Mouse (Mus musculus) adipocyte (in vitro differentiated cells): ENCODE data around the gene Hoxd13.
A peak's percentile ranks its signal among the peaks of the same experiment; 100 is the strongest.

Source experiments
- DNase-seq: peaks from one replicate; pipeline ENCODE4 v3.0.0-alpha.2; 2016; ENCODE audit warnings: low spot score

The Hoxd13 gene

GRCm38 (mm10) chr2:74694066-74694465 is 26.0 kb downstream of the Hoxd13 start:
- no peak for DNase-seq

- no peak for DNase-seq
Observed at GRCm38 (mm10) chr2:74695383-74695782, 27.3 kb downstream of the Hoxd13 start.

- no peak for DNase-seq
Observed at GRCm38 (mm10) chr2:74695813-74696430, 27.8 kb downstream of the Hoxd13 start.

GRCm38 (mm10) chr2:74696442-74697335 is 28.6 kb downstream of the Hoxd13 start:
- no peak for DNase-seq

- peak; percentile 64 for DNase-seq
Observed at GRCm38 (mm10) chr2:74697567-74698121, 29.5 kb downstream of the Hoxd13 start, which contains the start of gene Hoxd9. TSS of gene Hoxd9 (plus strand) at chr2:74697727.

GRCm38 (mm10) chr2:74698201-74699052 is 30.3 kb downstream of the Hoxd13 start:
- peak; percentile 56 for DNase-seq

GRCm38 (mm10) chr2:74699053-74699430 is 30.9 kb downstream of the Hoxd13 start:
- DNase-seq = no peak

- DNase-seq = no peak
Observed at GRCm38 (mm10) chr2:74699664-74700545, 31.8 kb downstream of the Hoxd13 start.

GRCm38 (mm10) chr2:74700546-74701112 is 32.5 kb downstream of the Hoxd13 start:
- DNase-seq = no peak

GRCm38 (mm10) chr2:74701949-74702819 is 34.1 kb downstream of the Hoxd13 start:
- DNase-seq = peak; percentile 91

GRCm38 (mm10) chr2:74702820-74703219 is 34.7 kb downstream of the Hoxd13 start:
- DNase-seq = no peak

GRCm38 (mm10) chr2:74703317-74703716 is 35.2 kb downstream of the Hoxd13 start:
- no peak for DNase-seq

GRCm38 (mm10) chr2:74703720-74704392 is 35.7 kb downstream of the Hoxd13 start:
- no peak for DNase-seq

GRCm38 (mm10) chr2:74704393-74704998 is 36.4 kb downstream of the Hoxd13 start, which contains the start of gene Hoxd8:
TSS of gene Hoxd8 (plus strand) at chr2:74704615.
- peak; percentile 77 for DNase-seq

GRCm38 (mm10) chr2:74704999-74705466 is 36.9 kb downstream of the Hoxd13 start:
- DNase-seq = no peak

GRCm38 (mm10) chr2:74705467-74706089 is 37.5 kb downstream of the Hoxd13 start:
- peak; percentile 77 for DNase-seq

- peak; percentile 36 for DNase-seq
Observed at GRCm38 (mm10) chr2:74706393-74706960, 38.4 kb downstream of the Hoxd13 start.

GRCm38 (mm10) chr2:74707599-74707998 is 39.5 kb downstream of the Hoxd13 start:
- peak; percentile 43 for DNase-seq
